Mouse (Mus musculus): ENCODE data around the gene Galntl6. TPM values are rescaled to one million over a fixed set of nuclear protein-coding genes. Genes with fewer than 3 reads are reported as not detected.

Galntl6 gene
- polyA plus RNA-seq, 1 experiment from 2014 or later = 0.22 TPM

DNA sequence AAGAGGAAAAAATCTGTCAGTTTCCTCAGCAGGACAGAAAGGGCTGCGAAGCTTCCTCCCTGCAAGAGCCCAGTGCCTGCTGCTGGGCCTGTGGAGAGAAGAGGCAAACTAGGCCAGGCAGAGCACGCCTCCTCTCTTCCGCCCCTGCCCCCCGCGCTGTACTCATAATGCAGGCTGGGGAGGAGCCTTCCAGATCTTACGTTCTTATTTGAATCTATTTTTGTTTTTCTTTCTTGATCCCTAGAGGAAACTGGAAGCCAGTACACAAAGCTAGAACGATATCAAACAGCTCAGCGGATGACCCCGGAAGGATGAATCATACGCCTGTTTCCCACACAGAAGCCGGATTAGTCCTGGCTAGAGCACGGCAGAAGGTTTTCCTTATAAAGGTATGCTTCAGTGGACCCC lies 1112.6 kb downstream of the Galntl6 start:
- peak; percentile 70 for DNase-seq (ENCODE audit: low spot score)
- H3K27me3 ChIP-seq (replicated peaks; ENCODE audit: low read depth, poor library complexity, severe bottlenecking) = 0 out of 2 replicates have a peak, but pooled peaks cover 9% of the 10 kb centered on the region
- H3K36me3 ChIP-seq (replicated peaks) = no peaks in the 10 kb centered on the region
- peak overlapping the region; percentile 51 for H3K4me3 ChIP-seq
- H3K9me3 ChIP-seq = no peaks in the 10 kb centered on the region
- H3K4me1 ChIP-seq = peaks cover 8% of the 10 kb centered on the region; the same call in 1 of the 2 replicates
- WGBS = 8% methylated on average over 12 of the region's 12 CpGs
- peak overlapping the region; percentile 77 for H3K27ac ChIP-seq (replicated peaks)

DNA sequence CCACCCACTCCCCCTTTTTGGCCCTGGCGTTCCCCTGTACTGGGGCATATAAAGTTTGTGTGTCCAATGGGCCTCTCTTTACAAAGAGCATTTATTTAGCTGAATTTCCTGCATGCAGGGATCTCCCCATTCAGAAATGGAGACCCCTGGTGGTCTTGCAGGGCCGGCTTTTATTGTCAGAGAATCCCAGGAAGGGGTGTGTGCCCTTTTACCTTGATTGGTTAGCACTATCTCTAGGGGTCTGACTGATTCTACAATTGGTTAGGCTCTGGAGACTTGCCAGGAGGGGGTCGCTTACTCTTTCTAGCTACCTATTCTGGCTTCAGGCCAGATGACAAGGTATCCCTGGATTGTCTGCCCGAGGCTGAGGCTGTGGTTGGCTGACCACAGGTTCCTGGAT lies 1119.0 kb downstream of the Galntl6 start:
- Histone ChIP-seq H3K27ac (replicated peaks) (no peak overlapping the region), H3K27me3 (replicated peaks; ENCODE audit: low read depth, poor library complexity, severe bottlenecking) (0 out of 2 replicates have a peak, but pooled peaks cover 9% of the 10 kb centered on the region), H3K4me3 (no peak overlapping the region), H3K4me1 (no peaks in the 10 kb centered on the region), H3K9me3 (no peaks in the 10 kb centered on the region), H3K36me3 (replicated peaks) (no peaks in the 10 kb centered on the region)
- WGBS = 24% methylated on average over 4 of the region's 4 CpGs
- peak; percentile 31 for DNase-seq (ENCODE audit: low spot score)

DNA sequence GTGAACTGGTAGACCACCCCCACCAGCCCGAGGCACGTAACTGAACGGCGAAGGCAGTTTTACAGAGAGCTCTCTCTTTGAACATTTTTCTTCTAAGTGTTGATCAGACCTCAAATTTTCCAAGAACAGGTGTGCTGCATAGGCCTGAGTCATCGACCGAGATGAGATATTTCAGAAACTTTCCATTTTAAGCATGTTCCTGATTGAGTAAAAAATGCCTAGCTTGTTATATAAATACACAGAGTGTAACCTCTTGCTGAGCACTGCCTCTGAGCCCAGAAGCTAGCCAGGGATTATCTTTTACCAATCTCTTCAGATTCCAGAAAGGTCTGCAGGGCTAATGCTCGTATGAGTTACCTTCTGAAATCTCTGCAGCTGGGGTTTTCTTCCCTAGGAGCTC lies 1120.2 kb downstream of the Galntl6 start:
- 0 out of 2 replicates have a peak, but pooled peaks cover 5% of the 10 kb centered on the region for H3K27me3 ChIP-seq (replicated peaks; ENCODE audit: low read depth, poor library complexity, severe bottlenecking)
- no peak overlapping the region for H3K27ac ChIP-seq (replicated peaks)
- H3K4me1 ChIP-seq = no peaks in the 10 kb centered on the region
- DNase-seq (ENCODE audit: low spot score) = no peak
- no peaks in the 10 kb centered on the region for H3K9me3 ChIP-seq
- 86% methylated on average over 7 of the region's 7 CpGs for WGBS
- no peak overlapping the region for H3K4me3 ChIP-seq
- H3K36me3 ChIP-seq (replicated peaks) = no peaks in the 10 kb centered on the region

DNA sequence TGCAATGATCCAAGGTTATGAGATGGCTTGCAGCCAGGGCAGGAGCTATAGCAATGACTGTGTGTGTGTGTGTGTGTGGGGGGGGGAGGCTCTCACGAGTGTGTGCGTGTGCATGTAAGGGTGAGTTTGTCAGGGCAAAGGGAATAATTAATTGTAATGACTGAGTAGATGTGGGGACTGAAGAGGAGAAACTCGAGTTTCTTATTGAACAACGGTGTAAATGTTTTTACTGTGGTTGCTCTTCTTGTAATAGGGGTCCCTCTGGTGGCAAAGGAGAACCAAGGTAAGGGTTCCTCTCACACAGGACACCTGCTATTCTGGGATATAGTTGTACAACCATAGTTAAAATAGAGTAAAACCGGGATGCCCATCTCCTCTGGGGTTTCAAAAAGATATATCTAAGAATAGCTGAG lies 1121.1 kb downstream of the Galntl6 start:
- WGBS = 41% methylated on average over 5 of the region's 5 CpGs
- Histone ChIP-seq H3K36me3 (replicated peaks) (no peaks in the 10 kb centered on the region), H3K4me1 (no peaks in the 10 kb centered on the region), H3K27me3 (replicated peaks; ENCODE audit: low read depth, poor library complexity, severe bottlenecking) (0 out of 2 replicates have a peak, but pooled peaks cover under 1% of the 10 kb centered on the region), H3K4me3 (no peak overlapping the region), H3K9me3 (no peaks in the 10 kb centered on the region), H3K27ac (replicated peaks) (no peak overlapping the region)
- no peak for DNase-seq (ENCODE audit: low spot score)

DNA sequence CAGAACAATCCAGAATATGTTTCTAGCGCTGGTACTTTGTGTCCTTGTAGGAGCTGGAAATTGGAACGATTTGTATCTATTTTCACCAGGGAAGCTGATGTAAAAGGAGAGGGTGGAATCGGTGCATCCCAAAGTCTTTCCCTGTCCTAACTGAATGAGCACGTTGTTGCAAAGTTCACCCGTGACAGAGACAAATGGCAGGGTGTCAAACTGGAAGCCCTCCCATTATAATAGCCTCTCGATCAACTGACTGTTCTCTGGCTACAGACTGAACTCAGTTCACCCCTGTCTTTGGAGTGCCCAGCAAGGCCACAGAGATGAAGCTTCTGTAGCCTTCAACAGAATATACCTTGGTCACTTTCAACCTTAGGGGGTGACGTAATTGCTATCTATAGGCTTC lies 1132.9 kb downstream of the Galntl6 start:
- Histone ChIP-seq H3K4me3 (no peak overlapping the region), H3K27ac (replicated peaks) (no peak overlapping the region), H3K27me3 (replicated peaks; ENCODE audit: low read depth, poor library complexity, severe bottlenecking) (no peaks in the 10 kb centered on the region), H3K4me1 (peaks cover 7% of the 10 kb centered on the region), H3K36me3 (replicated peaks) (no peaks in the 10 kb centered on the region), H3K9me3 (no peaks in the 10 kb centered on the region)
- DNase-seq (ENCODE audit: low spot score) = no peak
- 80% methylated on average over 7 of the region's 7 CpGs for WGBS

DNA sequence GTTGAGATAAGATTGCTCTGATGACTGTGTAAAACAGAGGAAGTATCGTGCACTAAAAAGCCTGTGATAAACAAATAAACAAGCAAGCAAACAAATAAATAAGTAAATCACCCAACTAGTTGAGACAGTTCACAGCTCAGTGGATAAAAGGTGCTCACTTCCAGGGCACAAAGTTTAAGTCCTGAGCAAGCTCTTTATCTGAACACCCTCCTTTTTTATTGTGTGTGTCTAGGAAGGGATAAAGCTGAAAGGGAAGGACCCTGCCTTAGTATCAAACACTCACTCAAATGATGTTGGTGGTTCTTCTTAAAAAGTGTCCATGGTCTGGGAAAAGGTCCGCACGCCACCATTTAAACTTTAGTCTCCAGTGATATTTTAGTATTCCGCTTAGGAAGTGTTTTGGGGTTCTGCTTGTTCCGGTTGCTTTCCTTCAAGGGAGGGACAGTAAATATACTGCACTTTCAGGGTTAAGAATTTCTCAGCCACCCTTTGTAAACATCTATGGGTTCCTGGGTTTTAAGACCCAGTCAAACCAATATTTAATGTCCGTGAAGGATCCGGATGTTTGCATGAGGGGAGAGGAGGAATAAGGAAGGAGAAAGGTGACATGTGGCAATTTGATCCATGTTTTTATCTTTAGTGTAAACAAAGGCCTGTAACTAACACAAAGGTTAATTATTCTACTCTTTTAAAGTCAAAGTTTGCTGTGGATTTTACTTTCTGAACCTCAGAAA lies 1134.3 kb downstream of the Galntl6 start:
- no peak for DNase-seq (ENCODE audit: low spot score)

DNA sequence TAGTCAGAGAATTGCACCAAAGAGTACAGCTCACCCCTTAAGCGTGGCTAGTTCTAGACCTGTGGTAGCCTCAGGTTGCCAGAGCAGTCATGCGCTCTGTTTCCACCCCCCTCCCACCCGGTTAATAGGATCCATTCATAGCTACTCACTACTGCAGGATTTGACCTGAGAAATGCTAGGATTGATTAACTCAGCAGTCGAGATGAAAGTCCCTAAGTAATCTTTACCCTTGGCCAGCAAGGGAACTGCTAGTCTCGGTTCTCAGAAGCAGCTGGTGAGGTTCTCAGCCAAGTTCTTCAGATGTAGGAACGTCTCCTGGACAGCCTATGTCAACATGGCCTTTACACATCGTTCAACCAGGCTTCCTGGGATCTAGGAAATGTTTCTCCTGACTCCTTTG lies 1135.7 kb downstream of the Galntl6 start:
- no peak for DNase-seq (ENCODE audit: low spot score)
- H3K27me3 ChIP-seq (replicated peaks; ENCODE audit: low read depth, poor library complexity, severe bottlenecking) = peaks cover 8% of the 10 kb centered on the region; the same call in 1 of the 2 replicates
- no peaks in the 10 kb centered on the region for H3K36me3 ChIP-seq (replicated peaks)
- H3K27ac ChIP-seq (replicated peaks) = no peak overlapping the region
- WGBS = 43% methylated on average over 7 of the region's 7 CpGs
- no peak overlapping the region for H3K4me3 ChIP-seq
- peaks cover 7% of the 10 kb centered on the region for H3K4me1 ChIP-seq
- H3K9me3 ChIP-seq = no peaks in the 10 kb centered on the region

More for the DNA sequence above, 1134.3 kb downstream of the Galntl6 start:
- WGBS = 76% methylated on average over 7 of the region's 7 CpGs
- Histone ChIP-seq H3K9me3 (no peaks in the 10 kb centered on the region), H3K4me3 (no peak overlapping the region), H3K27ac (replicated peaks) (no peak overlapping the region), H3K36me3 (replicated peaks) (no peaks in the 10 kb centered on the region), H3K27me3 (replicated peaks; ENCODE audit: low read depth, poor library complexity, severe bottlenecking) (0 out of 2 replicates have a peak, but pooled peaks cover 2% of the 10 kb centered on the region), H3K4me1 (peaks cover 7% of the 10 kb centered on the region)

DNA sequence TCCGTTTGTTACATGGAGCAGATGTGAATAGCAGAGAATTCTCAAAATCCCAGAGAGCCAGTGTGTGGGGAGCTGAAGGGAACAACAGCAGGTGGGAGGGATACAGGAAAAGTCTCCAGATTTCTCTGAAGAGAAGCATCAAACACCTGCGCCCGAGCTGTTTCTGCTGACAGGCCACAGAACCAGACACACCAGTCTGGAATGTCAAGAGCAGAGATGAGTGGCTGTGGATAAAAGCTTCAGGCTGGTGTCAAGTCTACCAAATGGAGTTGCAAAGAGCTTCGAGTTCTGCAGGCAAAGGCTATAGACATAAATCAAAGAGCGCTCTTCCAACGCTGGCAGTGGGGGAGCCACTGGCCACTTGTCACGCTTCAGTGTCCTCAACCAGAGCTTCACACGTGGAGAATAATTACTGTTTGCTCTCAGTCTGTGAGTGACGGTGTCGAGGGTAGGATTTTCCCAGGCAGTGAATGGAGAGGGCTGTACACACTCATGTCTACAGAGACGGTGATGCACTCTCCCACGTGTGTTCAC lies 1139.6 kb downstream of the Galntl6 start:
- H3K27me3 ChIP-seq (replicated peaks; ENCODE audit: low read depth, poor library complexity, severe bottlenecking) = peaks cover 22% of the 10 kb centered on the region; the same call in 1 of the 2 replicates
- H3K27ac ChIP-seq (replicated peaks) = no peak overlapping the region
- H3K4me1 ChIP-seq = peaks cover 8% of the 10 kb centered on the region
- H3K4me3 ChIP-seq = no peak overlapping the region
- no peaks in the 10 kb centered on the region for H3K9me3 ChIP-seq
- WGBS = 53% methylated on average over 12 of the region's 12 CpGs
- H3K36me3 ChIP-seq (replicated peaks) = no peaks in the 10 kb centered on the region
- peak; percentile 12 for DNase-seq (ENCODE audit: low spot score)

DNA sequence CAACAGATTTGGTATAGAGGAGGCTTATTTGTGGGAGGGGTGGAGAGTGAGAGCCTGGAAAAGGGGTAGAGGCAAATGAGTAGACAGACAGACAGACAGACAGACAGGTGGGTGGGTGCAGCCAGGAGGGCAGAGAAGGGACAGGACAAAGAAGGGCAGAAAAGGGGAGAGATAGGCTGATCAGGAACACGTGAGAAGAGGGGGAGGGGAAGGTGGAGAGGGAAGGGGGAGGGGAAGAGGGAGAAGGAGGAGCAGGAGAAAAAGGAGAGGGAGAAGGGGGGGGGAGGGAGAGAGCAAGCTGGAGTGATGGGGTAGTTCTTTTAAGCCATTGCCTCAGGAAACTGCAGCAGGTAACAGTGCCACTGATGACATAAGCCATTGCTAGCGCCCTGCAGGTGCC lies 1144.9 kb downstream of the Galntl6 start:
- no peaks in the 10 kb centered on the region for H3K9me3 ChIP-seq
- H3K27ac ChIP-seq (replicated peaks) = no peak overlapping the region
- peaks cover 31% of the 10 kb centered on the region for H3K27me3 ChIP-seq (replicated peaks; ENCODE audit: low read depth, poor library complexity, severe bottlenecking)
- peak; percentile 18 for DNase-seq (ENCODE audit: low spot score)
- H3K36me3 ChIP-seq (replicated peaks) = no peaks in the 10 kb centered on the region
- H3K4me1 ChIP-seq = peaks cover 18% of the 10 kb centered on the region
- H3K4me3 ChIP-seq = no peak overlapping the region
- WGBS = 24% methylated on average over 2 of the region's 2 CpGs

DNA sequence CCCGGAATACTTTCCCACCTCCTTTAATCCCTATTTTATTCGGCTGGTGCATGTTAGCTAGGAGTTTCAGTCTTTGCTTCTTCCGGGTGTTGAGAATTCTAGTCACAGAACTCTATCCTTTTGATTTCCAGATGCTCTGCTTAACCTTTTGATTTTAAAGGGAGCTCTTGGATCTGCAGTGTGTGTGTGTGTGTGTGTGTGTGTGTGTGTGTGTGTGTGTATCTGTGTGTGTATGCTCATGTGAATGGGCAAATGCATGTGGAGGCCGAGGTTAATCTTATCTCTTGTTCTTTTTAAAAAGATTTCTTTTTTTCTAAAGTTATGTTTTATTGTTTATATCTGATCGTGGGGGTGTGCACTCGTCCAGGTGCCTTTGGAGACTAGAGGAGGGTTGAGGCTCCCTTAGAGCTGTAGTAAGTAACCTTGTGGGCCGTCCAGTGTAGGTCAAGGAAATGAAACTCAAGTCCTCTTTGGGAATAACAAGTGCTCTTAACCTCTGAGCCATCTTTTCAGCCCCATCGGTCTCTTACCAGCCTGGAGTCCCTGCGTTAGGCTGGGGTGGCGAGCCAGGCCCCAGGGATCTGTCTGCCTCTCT lies 1145.9 kb downstream of the Galntl6 start:
- no peak overlapping the region for H3K27ac ChIP-seq (replicated peaks)
- H3K4me3 ChIP-seq = 0 out of 2 replicates have a peak overlapping the region, but pooled peaks have one; percentile 5
- H3K27me3 ChIP-seq (replicated peaks; ENCODE audit: low read depth, poor library complexity, severe bottlenecking) = peaks cover 30% of the 10 kb centered on the region
- H3K9me3 ChIP-seq = no peaks in the 10 kb centered on the region
- WGBS = 58% methylated on average over 10 of the region's 10 CpGs
- peaks cover 18% of the 10 kb centered on the region for H3K4me1 ChIP-seq
- DNase-seq (ENCODE audit: low spot score) = no peak
- H3K36me3 ChIP-seq (replicated peaks) = no peaks in the 10 kb centered on the region

DNA sequence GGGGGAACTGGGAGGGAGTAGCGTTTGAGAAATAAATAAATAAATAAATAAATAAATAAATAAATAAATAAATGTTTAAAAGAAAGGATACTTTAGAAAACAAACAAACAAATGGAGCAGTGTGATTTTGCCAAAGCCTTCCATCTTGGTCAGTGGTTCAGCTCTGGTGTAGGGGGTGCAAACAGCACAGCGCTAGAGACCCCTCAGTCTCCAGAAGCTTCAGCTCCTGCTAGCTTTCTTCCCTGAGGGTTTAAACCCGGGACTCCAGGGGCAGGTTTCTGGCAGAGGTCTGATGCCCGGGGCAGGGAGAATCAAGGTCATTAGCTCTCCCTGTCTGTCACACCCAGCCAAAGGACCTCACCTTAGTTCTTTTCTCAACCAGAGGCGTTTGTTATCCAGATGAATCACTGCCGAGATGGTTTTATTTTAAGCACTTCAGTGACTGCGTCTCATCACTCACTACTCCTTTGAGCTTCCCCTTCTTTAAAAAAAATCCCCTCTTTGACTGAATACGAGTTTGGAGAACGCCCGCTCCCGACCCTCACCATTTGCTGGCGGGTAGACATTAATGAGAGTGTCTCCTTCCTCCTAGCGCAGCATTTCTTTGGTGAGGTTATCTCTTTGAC lies 1146.6 kb downstream of the Galntl6 start:
- DNase-seq (ENCODE audit: low spot score) = peak; percentile 11
- H3K27me3 ChIP-seq (replicated peaks; ENCODE audit: low read depth, poor library complexity, severe bottlenecking) = peaks cover 30% of the 10 kb centered on the region
- H3K36me3 ChIP-seq (replicated peaks) = no peaks in the 10 kb centered on the region
- H3K9me3 ChIP-seq = no peaks in the 10 kb centered on the region
- no peak overlapping the region for H3K27ac ChIP-seq (replicated peaks)
- 0 out of 2 replicates have a peak overlapping the region, but pooled peaks have one; percentile 5 for H3K4me3 ChIP-seq
- H3K4me1 ChIP-seq = peaks cover 18% of the 10 kb centered on the region
- WGBS = 17% methylated on average over 13 of the region's 13 CpGs

DNA sequence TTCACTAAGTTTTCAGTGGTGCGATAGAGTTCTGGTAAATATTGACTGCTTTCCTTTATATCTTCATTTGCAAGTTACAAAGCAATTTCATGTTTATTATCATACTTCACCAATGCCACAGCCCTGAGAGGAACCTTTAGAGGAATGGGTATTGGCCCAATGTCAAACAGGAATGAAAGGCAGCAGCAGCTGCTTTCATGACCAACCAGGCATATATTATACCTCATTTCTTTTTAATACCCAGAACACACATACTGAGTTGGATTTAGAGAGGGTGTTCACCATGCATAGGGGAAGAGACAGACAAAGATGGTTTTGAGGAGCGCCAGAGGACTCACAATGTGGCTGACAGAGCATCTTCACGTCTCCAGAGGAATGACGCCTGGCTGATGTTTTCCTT lies 1147.2 kb downstream of the Galntl6 start:
- peaks cover 18% of the 10 kb centered on the region for H3K4me1 ChIP-seq
- peaks cover 26% of the 10 kb centered on the region for H3K27me3 ChIP-seq (replicated peaks; ENCODE audit: low read depth, poor library complexity, severe bottlenecking)
- no peak for DNase-seq (ENCODE audit: low spot score)
- no peaks in the 10 kb centered on the region for H3K36me3 ChIP-seq (replicated peaks)
- no peak overlapping the region for H3K4me3 ChIP-seq
- H3K27ac ChIP-seq (replicated peaks) = no peak overlapping the region
- WGBS = 86% methylated on average over 4 of the region's 4 CpGs
- no peaks in the 10 kb centered on the region for H3K9me3 ChIP-seq
